Mouse (Mus musculus): ENCODE data around the gene Kprp.
"Not testable (repeated sequence)": the region's sequence is repeated elsewhere in the genome, so short reads cannot be mapped to it uniquely, and the experiment has no call there.

Gene Kprp

GRCm38 (mm10) chr3:92827108-92827507 is at the start of gene Kprp:
Gene Kprp, minus strand, starts transcription at chr3:92827247.
- DNase-seq = no peak

- no peak for DNase-seq
These were observed 47.1 kb upstream of the Kprp start for GRCm38 (mm10) chr3:92874180-92874579.

GRCm38 (mm10) chr3:92870116-92870515 is 43.1 kb upstream of the Kprp start, which contains the start of gene 2310050C09Rik:
Gene 2310050C09Rik, minus strand, starts transcription at chr3:92870216.
- DNase-seq = no peak

DNA sequence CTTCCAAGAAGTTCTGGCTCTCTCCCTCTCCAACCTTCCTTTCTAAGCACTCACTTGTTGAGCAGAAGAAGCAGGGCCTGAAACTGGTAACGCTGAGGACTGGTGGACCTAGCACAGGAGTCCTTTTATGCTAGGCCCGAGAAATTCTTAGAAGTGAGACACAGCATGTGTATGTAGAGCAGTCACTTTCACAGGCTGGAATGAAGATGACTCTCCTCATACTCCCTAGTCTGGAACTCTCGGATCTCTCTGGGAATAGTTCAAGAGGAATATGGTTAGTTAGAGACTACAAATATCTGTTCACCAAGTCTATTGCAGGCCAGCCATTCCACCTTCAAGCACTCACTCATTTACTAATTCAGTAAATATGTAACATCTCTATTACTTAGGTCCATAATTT is 24.1 kb upstream of the Kprp start, which contains the start of gene Lce1l:
Gene Lce1l, minus strand, starts transcription at position 101 of the 400 bp plus-strand sequence.
- DNase-seq = no peak

- no peak for DNase-seq
These were observed 1.2 kb downstream of the Kprp start for GRCm38 (mm10) chr3:92825808-92826207.

DNA sequence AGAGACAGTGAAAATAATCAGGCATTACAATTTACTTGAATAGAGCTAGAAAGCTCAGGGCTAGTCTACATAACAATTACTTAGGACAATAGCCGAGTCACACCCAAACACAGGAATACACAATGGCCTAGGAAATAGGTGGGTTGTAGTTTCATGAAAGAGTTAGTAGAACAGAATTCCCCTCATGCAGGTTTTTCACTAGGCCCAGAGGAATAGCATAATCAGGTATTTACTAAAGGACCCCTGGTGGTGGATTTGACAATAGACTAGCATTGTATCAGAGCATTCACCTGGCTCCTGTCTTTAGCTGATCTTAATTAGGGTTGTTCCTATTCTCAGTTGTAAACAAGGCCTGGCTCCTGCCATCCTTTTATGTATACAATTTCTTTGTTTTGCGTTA is 11.0 kb downstream of the Kprp start:
- not testable (repeated sequence) for DNase-seq

- no peak for DNase-seq
These were observed 11.5 kb downstream of the Kprp start for GRCm38 (mm10) chr3:92815581-92815980.

DNA sequence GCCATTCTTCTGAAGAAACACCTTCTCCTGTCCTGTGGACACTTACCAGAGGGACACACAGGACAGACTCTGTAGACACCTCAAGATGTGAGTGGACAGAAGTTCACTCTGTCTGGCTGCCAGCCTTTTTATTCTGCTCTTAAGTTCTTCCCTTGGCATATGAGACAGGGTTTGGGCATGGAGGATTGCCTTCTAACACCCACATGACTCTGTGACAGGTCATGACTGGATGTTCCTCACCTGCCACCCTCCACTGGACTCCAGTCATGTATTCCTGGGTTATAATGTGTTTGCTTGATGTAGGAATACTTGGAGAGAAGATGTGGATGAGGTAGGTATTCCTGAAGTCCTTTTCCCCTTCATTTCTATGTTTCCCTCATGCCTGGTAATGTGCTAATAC is 19.3 kb downstream of the Kprp start, which contains the start of gene Lce1k:
Gene Lce1k, minus strand, starts transcription at position 101 of the 400 bp plus-strand sequence.
- DNase-seq = no peak

DNA sequence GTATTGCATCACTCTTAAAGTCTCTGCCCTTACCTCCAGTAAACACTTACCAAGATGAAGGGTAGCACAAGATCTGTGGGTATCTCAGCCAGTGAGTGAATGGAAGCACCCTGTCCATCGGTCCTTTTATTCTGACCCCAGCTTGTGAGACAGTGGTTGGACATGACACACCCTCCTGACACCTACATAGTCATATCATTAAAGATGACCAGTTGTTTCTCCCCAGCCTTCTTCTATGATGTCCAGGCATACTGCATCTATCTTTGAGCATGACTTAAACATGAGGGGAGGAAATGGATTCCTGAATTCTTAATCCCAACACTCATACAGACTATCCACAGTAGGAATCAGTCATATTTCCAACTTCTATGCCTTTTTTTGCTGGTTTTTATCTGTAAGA is 36.6 kb downstream of the Kprp start, which contains the start of gene Lce1j:
Gene Lce1j, minus strand, starts transcription at position 101 of the 400 bp plus-strand sequence.
- DNase-seq = no peak

- no peak for DNase-seq
These were observed 48.2 kb downstream of the Kprp start, which contains the start of gene Lce1i for GRCm38 (mm10) chr3:92778799-92779198. Gene Lce1i, minus strand, starts transcription at chr3:92778899.
